7 mouse cellular contexts compared by ENCODE assay signal in the genomic region with DNA sequence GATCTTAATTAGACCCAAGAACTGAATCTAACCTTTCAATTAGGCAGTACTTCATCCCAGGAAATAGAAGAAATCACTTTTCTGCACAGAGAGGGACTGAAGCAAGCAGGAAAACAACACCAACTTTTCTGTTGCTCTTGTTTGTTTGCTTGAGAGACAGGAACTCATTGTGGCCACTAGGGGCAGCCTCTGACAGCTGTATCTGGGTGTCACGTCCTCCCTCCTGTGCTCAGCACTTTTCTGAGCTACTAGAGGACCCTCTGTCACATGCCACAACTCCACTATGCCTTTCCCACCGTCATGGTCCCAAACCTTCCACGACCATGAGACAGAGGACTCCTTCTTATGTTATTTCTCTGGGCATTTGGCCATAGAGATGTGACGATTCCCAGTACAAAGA.
DNase-seq lines count a peak whose midpoint lies in the region; ATAC-seq and TF ChIP-seq lines count a peak whose summit lies in the region.

No protein-coding gene starts in this region.

- no peak overlapping the region for H3K9ac ChIP-seq in liver, adult 2 months (ENCODE audit: low read depth, low read length)

- peaks cover 24% of the 10 kb centered on the region for H3K27me3 ChIP-seq in G1E (ENCODE audit: insufficient read depth, low read length)
- no peaks in the 10 kb centered on the region for H3K27me3 ChIP-seq in liver, adult 2 months (ENCODE audit: control insufficient read depth, insufficient read depth, low read length)
- no peaks in the 10 kb centered on the region for H3K27me3 ChIP-seq in small intestine, adult 2 months (ENCODE audit: control insufficient read depth, insufficient read depth, low read length)

- H3K4me1 ChIP-seq in G1E (ENCODE audit: insufficient read depth, low read depth, low read length), result peaks cover 16% of the 10 kb centered on the region
- no peaks in the 10 kb centered on the region for H3K4me1 ChIP-seq in liver, adult 2 months (ENCODE audit: control insufficient read depth, insufficient read depth, low read length)
- no peaks in the 10 kb centered on the region for H3K4me1 ChIP-seq in small intestine, adult 2 months (ENCODE audit: control insufficient read depth, insufficient read depth, insufficient read length, low read length)

- no peak overlapping the region for H3K27ac ChIP-seq in liver, adult 2 months (replicated peaks; ENCODE audit: insufficient read depth, low read depth, low read length)
- no peak overlapping the region for H3K27ac ChIP-seq in small intestine, adult 2 months (ENCODE audit: insufficient read depth, low read depth, low read length)

- H3K36me3 ChIP-seq in G1E (replicated peaks), result no peaks in the 10 kb centered on the region
- H3K36me3 ChIP-seq in liver, adult 2 months (ENCODE audit: control insufficient read depth, insufficient read depth, low read length), result no peaks in the 10 kb centered on the region
- no peaks in the 10 kb centered on the region for H3K36me3 ChIP-seq in small intestine, adult 2 months (ENCODE audit: control insufficient read depth, insufficient read depth, low read length)

- no peak for TF ChIP-seq POLR2A in liver, adult 2 months (IDR thresholded peaks at IDR 0.05; ENCODE audit: extremely low read depth, insufficient read depth, low read length)
- no peak for TF ChIP-seq POLR2A in small intestine, adult 2 months (IDR thresholded peaks at IDR 0.05; ENCODE audit: low read depth, low read length)

- no peaks in the 10 kb centered on the region for H3K9me3 ChIP-seq in G1E (replicated peaks)

- no peaks in the 10 kb centered on the region for H3K79me2 ChIP-seq in liver, adult 2 months (ENCODE audit: control insufficient read depth, insufficient read depth, low read length)

- peak; percentile 80 for TF ChIP-seq CTCF in G1E (IDR thresholded peaks at IDR 0.05; ENCODE audit: low read depth, low read length)
- TF ChIP-seq CTCF in liver, adult 2 months (IDR thresholded peaks at IDR 0.05; ENCODE audit: low read depth, low read length), result peak; percentile 75
- TF ChIP-seq CTCF in small intestine, adult 2 months (IDR thresholded peaks at IDR 0.05; ENCODE audit: extremely low read depth, insufficient read length, insufficient replicate concordance, low read depth, low read length), result peak; percentile 66; the same call in 1 of the 2 replicates

- 35% methylated on average over 4 of the region's 4 CpGs for WGBS in liver, adult 2 months
- WGBS in small intestine, adult 2 months, result 33% methylated on average over 4 of the region's 4 CpGs

- H3K4me3 ChIP-seq in G1E (ENCODE audit: low read depth, low read length), result no peak overlapping the region
- H3K4me3 ChIP-seq in liver, adult 2 months (ENCODE audit: insufficient read depth, low read depth, low read length), result no peak overlapping the region
- H3K4me3 ChIP-seq in small intestine, adult 2 months (ENCODE audit: low read depth, low read length), result no peak overlapping the region

- peak; percentile 50 for DNase-seq in layer of hippocampus, adult 11-12 months (ENCODE audit: low spot score)
- DNase-seq in layer of hippocampus, adult 9-11 months, result no peak
- DNase-seq in G1E (ENCODE audit: low spot score), result peak; percentile 29
- DNase-seq in c-Kit-negative CD71-positive TER-119-positive erythroid progenitor cells, embryonic 14.5 days (ENCODE audit: low read depth, low spot score), result peak; percentile 31
- DNase-seq in liver, adult 2 months (ENCODE audit: extremely low read depth, low read depth, low spot score), result peak; percentile 33
- no peak for DNase-seq in urinary bladder, adult 2 months (ENCODE audit: low spot score)

- no peak for ATAC-seq in G1E (ENCODE audit: extremely low read depth, insufficient number of reproducible peaks, low FRiP score, poor library complexity, severe bottlenecking)

Comparison
In these comparisons a context has a peak if more than half of its experiments do, and no peak if none do; other contexts are left out.
1. DNase-seq: peak in layer of hippocampus, adult 11-12 months (single experiment), G1E (single experiment), c-Kit-negative CD71-positive TER-119-positive erythroid progenitor cells, embryonic 14.5 days (single experiment) and liver, adult 2 months (single experiment); none in layer of hippocampus, adult 9-11 months (single experiment) and urinary bladder, adult 2 months (single experiment).
2. Peak in every context shown above with its lines, with median percentiles within 50 percentile points of each other: CTCF ChIP-seq.